Mouse (Mus musculus): ENCODE data around the gene Cybrd1. TPM values are rescaled to one million over a fixed set of nuclear protein-coding genes. Genes with fewer than 3 reads are reported as not detected.

The Cybrd1 gene
- total and polyA plus RNA-seq, 3 experiments, result 0.08 to 0.21 TPM; not detected in 1

DNA sequence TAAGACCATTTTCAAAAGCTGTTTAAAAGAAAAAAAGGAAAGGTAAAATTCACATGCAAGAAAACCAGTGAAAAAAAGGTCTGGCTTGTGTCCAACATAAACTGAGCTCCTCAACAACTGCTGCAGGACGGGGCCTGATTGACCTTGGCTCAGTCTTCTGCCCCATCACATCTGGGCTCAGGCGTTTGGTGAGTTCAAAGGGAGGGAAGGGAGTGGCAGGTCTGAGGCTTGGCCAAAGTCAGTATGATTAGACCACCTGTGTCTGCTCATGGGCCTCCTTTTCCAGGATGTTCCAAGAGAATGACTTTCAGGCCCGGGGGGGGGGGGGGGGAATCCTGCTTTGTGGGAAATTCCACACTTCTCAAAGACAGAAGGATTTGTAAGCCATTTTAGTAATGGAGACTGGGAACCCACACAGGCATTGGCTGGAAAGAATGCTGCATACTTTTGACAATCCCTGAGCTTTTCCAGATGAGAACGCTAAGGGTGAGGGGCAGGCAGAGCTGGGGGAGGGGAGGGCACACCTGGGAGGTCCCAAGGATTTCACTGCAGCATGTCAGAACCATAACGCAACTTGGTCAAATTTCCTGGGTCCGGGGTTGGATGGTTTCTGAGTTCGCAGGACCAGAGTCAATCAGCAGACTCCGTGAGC lies 63.0 kb downstream of the Cybrd1 start:
- H3K27me3 ChIP-seq (ENCODE audit: control insufficient read depth in 1 of 2, insufficient read depth in 2 of 2, low read length in 2 of 2), result no peaks in the 10 kb centered on the region; a peak in 1 of 4 replicates
- peaks cover 3 to 8% of the 10 kb centered on the region in 2 experiments; a peak in 3 of 4 replicates for H3K4me1 ChIP-seq (ENCODE audit: control insufficient read depth in 1 of 2, insufficient read depth in 2 of 2, low read length in 2 of 2)
- no peaks in the 10 kb centered on the region for H3K36me3 ChIP-seq (ENCODE audit: control insufficient read depth in 1 of 2, insufficient read depth in 2 of 2, low read length in 2 of 2)
- H3K9ac ChIP-seq (ENCODE audit: control insufficient read depth, low read depth, low read length, poor library complexity, severe bottlenecking), result no peak overlapping the region
- H3K9me3 ChIP-seq (replicated peaks; ENCODE audit: insufficient read depth, low read length), result no peaks in the 10 kb centered on the region
- H3K27ac ChIP-seq (ENCODE audit: control insufficient read depth, low read depth, low read length), result no peak overlapping the region
- no peak for DNase-seq (ENCODE audit: low read depth, low spot score)
- H3K4me3 ChIP-seq (ENCODE audit: control insufficient read depth in 1 of 2, insufficient read depth in 1 of 2, low read depth in 2 of 2, low read length in 2 of 2), result no peak overlapping the region
- TF ChIP-seq MYC (IDR thresholded peaks at IDR 0.05; ENCODE audit: low read depth, low read length) (no peak), POLR2A (IDR thresholded peaks at IDR 0.05; ENCODE audit: control insufficient read depth in 1 of 2, insufficient read depth in 1 of 2, low read depth in 1 of 2, low read length in 2 of 2, poor library complexity in 1 of 2) (no peak), KAT2A (conservative IDR thresholded peaks at IDR 0.05; ENCODE audit: low read depth, low read length) (no peak), EP300 (IDR thresholded peaks at IDR 0.05; ENCODE audit: low read depth in 1 of 2, low read length in 2 of 2) (no peak), E2F4 (IDR thresholded peaks at IDR 0.05; ENCODE audit: borderline replicate concordance, low read depth, low read length) (no peak), USF2 (IDR thresholded peaks at IDR 0.05; ENCODE audit: borderline replicate concordance in 1 of 2, insufficient read depth in 1 of 2, low read depth in 1 of 2, low read length in 2 of 2) (no peak), NELFE (IDR thresholded peaks at IDR 0.05; ENCODE audit: low read depth, low read length) (no peak), NRF1 (IDR thresholded peaks at IDR 0.05; ENCODE audit: insufficient read depth, low read depth, low read length, poor library complexity, severe bottlenecking) (no peak)
- no peaks in the 10 kb centered on the region for H3K79me2 ChIP-seq (ENCODE audit: control insufficient read depth, insufficient read depth, low read length, poor library complexity)

DNA sequence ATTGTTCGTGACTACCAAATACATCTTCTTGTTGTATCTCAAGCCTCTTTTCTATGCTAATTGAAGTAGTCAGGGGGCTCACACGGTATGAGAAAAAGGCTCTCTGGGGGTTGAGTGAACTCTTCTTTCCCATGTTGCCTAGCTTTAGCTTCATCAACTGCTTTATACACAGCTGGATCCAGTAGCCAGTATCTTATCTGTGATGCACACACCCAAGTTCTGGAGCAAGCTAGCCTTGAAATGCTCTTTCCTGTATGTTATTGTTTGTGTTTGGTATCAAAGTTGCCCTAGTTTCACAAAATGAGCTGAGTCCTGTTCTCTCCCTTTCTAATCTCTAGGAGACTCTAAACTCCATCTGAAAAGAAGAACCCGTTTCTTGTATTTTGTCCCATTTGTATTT lies 70.2 kb downstream of the Cybrd1 start:
- H3K27me3 ChIP-seq (ENCODE audit: control insufficient read depth in 1 of 2, insufficient read depth in 2 of 2, low read length in 2 of 2), result no peaks in the 10 kb centered on the region
- no peak overlapping the region for H3K27ac ChIP-seq (ENCODE audit: control insufficient read depth, low read depth, low read length)
- peak; percentile 75 for DNase-seq (ENCODE audit: low read depth, low spot score)
- H3K79me2 ChIP-seq (ENCODE audit: control insufficient read depth, insufficient read depth, low read length, poor library complexity), result no peaks in the 10 kb centered on the region
- H3K4me1 ChIP-seq (ENCODE audit: control insufficient read depth in 1 of 2, insufficient read depth in 2 of 2, low read length in 2 of 2), result peaks cover 5 to 6% of the 10 kb centered on the region in 2 experiments; a peak in 3 of 4 replicates
- no peak overlapping the region for H3K9ac ChIP-seq (ENCODE audit: control insufficient read depth, low read depth, low read length, poor library complexity, severe bottlenecking)
- 0 out of 2 replicates have a peak, but pooled peaks have one; percentile 27 for TF ChIP-seq ELF1 (IDR thresholded peaks at IDR 0.05; ENCODE audit: low read depth, low read length)
- peak; percentile 88 for TF ChIP-seq GATA1 (IDR thresholded peaks at IDR 0.05; ENCODE audit: low read depth, low read length)
- TF ChIP-seq ZC3H11A (IDR thresholded peaks at IDR 0.05; ENCODE audit: low read depth, low read length), result no peak
- peak; percentile 88 for TF ChIP-seq ETS1 (IDR thresholded peaks at IDR 0.05; ENCODE audit: low read depth, low read length)
- TF ChIP-seq TAL1 (IDR thresholded peaks at IDR 0.05; ENCODE audit: low read length), result peak; percentile 59
- TF ChIP-seq JUND (IDR thresholded peaks at IDR 0.05; ENCODE audit: low read depth, low read length), result no peak
- TF ChIP-seq MYB (IDR thresholded peaks at IDR 0.05; ENCODE audit: low read depth, low read length), result peak; percentile 37; the same call in 1 of the 2 replicates
- TF ChIP-seq ZKSCAN1 (IDR thresholded peaks at IDR 0.05; ENCODE audit: low read depth, low read length), result no peak
- TF ChIP-seq SIN3A (IDR thresholded peaks at IDR 0.05; ENCODE audit: low read length), result 0 out of 2 replicates have a peak, but pooled peaks have one; percentile 28
- TF ChIP-seq NRF1 (IDR thresholded peaks at IDR 0.05; ENCODE audit: insufficient read depth, low read depth, low read length, poor library complexity, severe bottlenecking), result no peak
- peak; percentile 76 for TF ChIP-seq TCF12 (IDR thresholded peaks at IDR 0.05; ENCODE audit: low read depth, low read length)
- TF ChIP-seq SMC3 (IDR thresholded peaks at IDR 0.05; ENCODE audit: low read depth, low read length), result no peak
- peak; percentile 80 to 82 for TF ChIP-seq EP300 (IDR thresholded peaks at IDR 0.05; ENCODE audit: low read depth in 1 of 2, low read length in 2 of 2)
- no peak for TF ChIP-seq POLR2AphosphoS5 (IDR thresholded peaks at IDR 0.05; ENCODE audit: borderline replicate concordance, low read depth, low read length)
- 0 out of 2 replicates have a peak, but pooled peaks have one; percentile 39 for TF ChIP-seq MAFK (IDR thresholded peaks at IDR 0.05; ENCODE audit: borderline replicate concordance, low read depth, low read length)
- no peaks in the 10 kb centered on the region for H3K9me3 ChIP-seq (replicated peaks; ENCODE audit: insufficient read depth, low read length)
- no peak overlapping the region for H3K4me3 ChIP-seq (ENCODE audit: control insufficient read depth in 1 of 2, insufficient read depth in 1 of 2, low read depth in 2 of 2, low read length in 2 of 2)
- H3K36me3 ChIP-seq (ENCODE audit: control insufficient read depth in 1 of 2, insufficient read depth in 2 of 2, low read length in 2 of 2), result peaks cover 0 to 11% of the 10 kb centered on the region in 2 experiments; a peak in 2 of 4 replicates
